Mouse (Mus musculus): Measurements from ENCODE around the gene Rtn4rl2.

- TF ChIP-seq EP300 (IDR thresholded peaks at IDR 0.05; ENCODE audit: insufficient read depth, low read depth, low read length) (no peak), POLR2A (IDR thresholded peaks at IDR 0.05; ENCODE audit: insufficient read depth, low read depth, low read length) (no peak)
Measured at GRCm38 (mm10) chr2:84837817-84838592, 48.5 kb downstream of the Rtn4rl2 start.

Data from heart, adult 2 months (tissue).